Mouse (Mus musculus): ENCODE results near the gene Rims4.

- TF ChIP-seq CTCF (IDR thresholded peaks at IDR 0.05; ENCODE audit: insufficient read depth, low read length) (no peak), POLR2A (IDR thresholded peaks at IDR 0.05; ENCODE audit: borderline replicate concordance, extremely low read depth, low read depth, low read length) (no peak)
Observed at GRCm38 (mm10) chr2:163939522-163939921, 21.0 kb upstream of the Rims4 start.
